Mouse (Mus musculus): ENCODE results near the gene Zfp185. TPM values are rescaled to one million over a fixed set of nuclear protein-coding genes. Genes with fewer than 3 reads are reported as not detected.
A peak's percentile ranks its signal among the peaks of the same experiment; 100 is the strongest.

The Zfp185 gene
- polyA plus RNA-seq, 1 experiment from 2014 or later = 3.6 TPM

GRCm38 (mm10) chrX:72988431-72988830 lies 1.3 kb downstream of the Zfp185 start:
- Histone ChIP-seq H3K27me3 (ENCODE audit: control insufficient read depth, insufficient read depth, low read length) (peaks cover 5% of the 10 kb centered on the region; the same call in 1 of the 2 replicates), H3K27ac (ENCODE audit: low read length) (no peak overlapping the region), H3K4me3 (ENCODE audit: low read length) (no peak overlapping the region), H3K4me1 (ENCODE audit: control insufficient read depth, insufficient read depth, low read length) (no peaks in the 10 kb centered on the region), H3K4me2 (ENCODE audit: low read depth, low read length) (no peak overlapping the region), H3K9ac (ENCODE audit: low read length) (no peak overlapping the region), H3K9me3 (replicated peaks; ENCODE audit: control insufficient read depth, low read length) (no peaks in the 10 kb centered on the region), H3K36me3 (ENCODE audit: control insufficient read depth, insufficient read depth) (no peaks in the 10 kb centered on the region)
- no peak for ATAC-seq (replicated peaks; ENCODE audit: extremely low read depth, insufficient read depth, low FRiP score)
- WGBS = 81% methylated on average over 3 of the region's 3 CpGs

- Histone ChIP-seq H3K9ac (ENCODE audit: low read length) (no peak overlapping the region), H3K27ac (ENCODE audit: low read length) (no peak overlapping the region), H3K4me3 (ENCODE audit: low read length) (no peak overlapping the region), H3K4me2 (ENCODE audit: low read depth, low read length) (no peak overlapping the region), H3K27me3 (ENCODE audit: control insufficient read depth, insufficient read depth, low read length) (peaks cover 5% of the 10 kb centered on the region; the same call in 1 of the 2 replicates), H3K36me3 (ENCODE audit: control insufficient read depth, insufficient read depth) (no peaks in the 10 kb centered on the region), H3K4me1 (ENCODE audit: control insufficient read depth, insufficient read depth, low read length) (no peaks in the 10 kb centered on the region; the same call in 1 of the 2 replicates), H3K9me3 (replicated peaks; ENCODE audit: control insufficient read depth, low read length) (no peaks in the 10 kb centered on the region)
- WGBS = 68% methylated on average over 3 of the region's 3 CpGs
- no peak for ATAC-seq (replicated peaks; ENCODE audit: extremely low read depth, insufficient read depth, low FRiP score)
These were observed 3.4 kb downstream of the Zfp185 start for GRCm38 (mm10) chrX:72990581-72990980.

- Histone ChIP-seq H3K9me3 (replicated peaks; ENCODE audit: control insufficient read depth, low read length) (no peaks in the 10 kb centered on the region), H3K4me3 (ENCODE audit: low read length) (no peak overlapping the region), H3K4me1 (ENCODE audit: control insufficient read depth, insufficient read depth, low read length) (no peaks in the 10 kb centered on the region; the same call in 1 of the 2 replicates), H3K4me2 (ENCODE audit: low read depth, low read length) (no peak overlapping the region), H3K36me3 (ENCODE audit: control insufficient read depth, insufficient read depth) (no peaks in the 10 kb centered on the region), H3K27me3 (ENCODE audit: control insufficient read depth, insufficient read depth, low read length) (peaks cover 5% of the 10 kb centered on the region; the same call in 1 of the 2 replicates), H3K27ac (ENCODE audit: low read length) (no peak overlapping the region), H3K9ac (ENCODE audit: low read length) (no peak overlapping the region)
- 42% methylated on average over 5 of the region's 5 CpGs for WGBS
- ATAC-seq (replicated peaks; ENCODE audit: extremely low read depth, insufficient read depth, low FRiP score) = no peak
These were observed 5.3 kb downstream of the Zfp185 start for GRCm38 (mm10) chrX:72992291-72992919.

- H3K4me2 ChIP-seq (ENCODE audit: low read depth, low read length) = no peak overlapping the region
- H3K27me3 ChIP-seq (ENCODE audit: control insufficient read depth, insufficient read depth, low read length) = no peaks in the 10 kb centered on the region; the same call in 1 of the 2 replicates
- H3K4me3 ChIP-seq (ENCODE audit: low read length) = no peak overlapping the region
- H3K4me1 ChIP-seq (ENCODE audit: control insufficient read depth, insufficient read depth, low read length) = no peaks in the 10 kb centered on the region; the same call in 1 of the 2 replicates
- H3K27ac ChIP-seq (ENCODE audit: low read length) = no peak overlapping the region
- no peak overlapping the region for H3K9ac ChIP-seq (ENCODE audit: low read length)
- ATAC-seq (replicated peaks; ENCODE audit: extremely low read depth, insufficient read depth, low FRiP score) = no peak
- no peaks in the 10 kb centered on the region for H3K9me3 ChIP-seq (replicated peaks; ENCODE audit: control insufficient read depth, low read length)
- no peaks in the 10 kb centered on the region for H3K36me3 ChIP-seq (ENCODE audit: control insufficient read depth, insufficient read depth)
- WGBS = 37% methylated on average over 3 of the region's 3 CpGs
These were observed 8.4 kb downstream of the Zfp185 start for GRCm38 (mm10) chrX:72995542-72995941.

- no peak overlapping the region for H3K9ac ChIP-seq (ENCODE audit: low read length)
- ATAC-seq (replicated peaks; ENCODE audit: extremely low read depth, insufficient read depth, low FRiP score) = no peak
- H3K4me1 ChIP-seq (ENCODE audit: control insufficient read depth, insufficient read depth, low read length) = no peaks in the 10 kb centered on the region
- H3K36me3 ChIP-seq (ENCODE audit: control insufficient read depth, insufficient read depth) = no peaks in the 10 kb centered on the region
- H3K27me3 ChIP-seq (ENCODE audit: control insufficient read depth, insufficient read depth, low read length) = no peaks in the 10 kb centered on the region; the same call in 1 of the 2 replicates
- H3K9me3 ChIP-seq (replicated peaks; ENCODE audit: control insufficient read depth, low read length) = no peaks in the 10 kb centered on the region
- H3K4me3 ChIP-seq (ENCODE audit: low read length) = no peak overlapping the region
- no peak overlapping the region for H3K4me2 ChIP-seq (ENCODE audit: low read depth, low read length)
- H3K27ac ChIP-seq (ENCODE audit: low read length) = no peak overlapping the region
- WGBS = 79% methylated on average over 5 of the region's 5 CpGs
These were observed 16.0 kb downstream of the Zfp185 start for GRCm38 (mm10) chrX:73003110-73003509.

GRCm38 (mm10) chrX:73005678-73006077 lies 18.5 kb downstream of the Zfp185 start:
- WGBS = 51% methylated on average over 4 of the region's 4 CpGs
- no peaks in the 10 kb centered on the region for H3K36me3 ChIP-seq (ENCODE audit: control insufficient read depth, insufficient read depth)
- 0 out of 2 replicates have a peak, but pooled peaks cover 2% of the 10 kb centered on the region for H3K4me1 ChIP-seq (ENCODE audit: control insufficient read depth, insufficient read depth, low read length)
- no peak overlapping the region for H3K27ac ChIP-seq (ENCODE audit: low read length)
- H3K4me3 ChIP-seq (ENCODE audit: low read length) = no peak overlapping the region
- H3K27me3 ChIP-seq (ENCODE audit: control insufficient read depth, insufficient read depth, low read length) = no peaks in the 10 kb centered on the region; the same call in 1 of the 2 replicates
- no peak for ATAC-seq (replicated peaks; ENCODE audit: extremely low read depth, insufficient read depth, low FRiP score)
- H3K9ac ChIP-seq (ENCODE audit: low read length) = no peak overlapping the region
- no peaks in the 10 kb centered on the region for H3K9me3 ChIP-seq (replicated peaks; ENCODE audit: control insufficient read depth, low read length)
- H3K4me2 ChIP-seq (ENCODE audit: low read depth, low read length) = no peak overlapping the region

- Histone ChIP-seq H3K4me1 (ENCODE audit: control insufficient read depth, insufficient read depth, low read length) (0 out of 2 replicates have a peak, but pooled peaks cover 2% of the 10 kb centered on the region), H3K27me3 (ENCODE audit: control insufficient read depth, insufficient read depth, low read length) (no peaks in the 10 kb centered on the region; the same call in 1 of the 2 replicates), H3K27ac (ENCODE audit: low read length) (peak overlapping the region; percentile 69), H3K4me2 (ENCODE audit: low read depth, low read length) (peak overlapping the region; percentile 65), H3K9me3 (replicated peaks; ENCODE audit: control insufficient read depth, low read length) (no peaks in the 10 kb centered on the region), H3K9ac (ENCODE audit: low read length) (peak overlapping the region; percentile 58), H3K36me3 (ENCODE audit: control insufficient read depth, insufficient read depth) (no peaks in the 10 kb centered on the region), H3K4me3 (ENCODE audit: low read length) (peak overlapping the region; percentile 51)
- WGBS = 15% methylated on average over 24 of the region's 27 CpGs
- ATAC-seq (replicated peaks; ENCODE audit: extremely low read depth, insufficient read depth, low FRiP score) = peak; percentile 99
These were observed 20.7 kb downstream of the Zfp185 start for GRCm38 (mm10) chrX:73007597-73008479.

GRCm38 (mm10) chrX:73012846-73013245 lies 25.7 kb downstream of the Zfp185 start:
- Histone ChIP-seq H3K9me3 (replicated peaks; ENCODE audit: control insufficient read depth, low read length) (no peaks in the 10 kb centered on the region), H3K9ac (ENCODE audit: low read length) (no peak overlapping the region), H3K4me1 (ENCODE audit: control insufficient read depth, insufficient read depth, low read length) (0 out of 2 replicates have a peak, but pooled peaks cover 2% of the 10 kb centered on the region), H3K36me3 (ENCODE audit: control insufficient read depth, insufficient read depth) (no peaks in the 10 kb centered on the region), H3K27me3 (ENCODE audit: control insufficient read depth, insufficient read depth, low read length) (no peaks in the 10 kb centered on the region; the same call in 1 of the 2 replicates), H3K4me3 (ENCODE audit: low read length) (no peak overlapping the region), H3K27ac (ENCODE audit: low read length) (no peak overlapping the region), H3K4me2 (ENCODE audit: low read depth, low read length) (no peak overlapping the region)
- WGBS = 65% methylated on average over 4 of the region's 4 CpGs
- ATAC-seq (replicated peaks; ENCODE audit: extremely low read depth, insufficient read depth, low FRiP score) = no peak

- 83% methylated on average over 1 of the region's 1 CpGs for WGBS
- no peak for ATAC-seq (replicated peaks; ENCODE audit: extremely low read depth, insufficient read depth, low FRiP score)
- H3K27ac ChIP-seq (ENCODE audit: low read length) = no peak within 1 kb of the TSS
- H3K4me2 ChIP-seq (ENCODE audit: low read depth, low read length) = no peak within 1 kb of the TSS
- H3K9ac ChIP-seq (ENCODE audit: low read length) = no peak within 1 kb of the TSS
- H3K36me3 ChIP-seq (ENCODE audit: control insufficient read depth, insufficient read depth) = no peaks in the 10 kb centered on the region
- H3K9me3 ChIP-seq (replicated peaks; ENCODE audit: control insufficient read depth, low read length) = no peaks in the 10 kb centered on the region
- H3K27me3 ChIP-seq (ENCODE audit: control insufficient read depth, insufficient read depth, low read length) = no peaks in the 10 kb centered on the region; the same call in none of the 2 replicates
- no peak within 1 kb of the TSS for H3K4me3 ChIP-seq (ENCODE audit: low read length)
- H3K4me1 ChIP-seq (ENCODE audit: control insufficient read depth, insufficient read depth, low read length) = no peaks in the 10 kb centered on the region
These were observed 49.9 kb downstream of the Zfp185 start, which contains the start of gene Pnma5 for GRCm38 (mm10) chrX:73037003-73037402. Gene Pnma5 (minus strand): TSS chrX:73037103.
